Mouse (Mus musculus) liver, embryonic 11.5 days (tissue): ENCODE data around the gene Dcst1. TPM values are rescaled to one million over a fixed set of nuclear protein-coding genes. Genes with fewer than 3 reads are reported as not detected.

Experiments used
- ATAC-seq: fragments of 200-750 bp; cut with Nextera tagmentation; replicated peaks from 2 replicates; pipeline ENCODE4 v1.8.0; 2017; ENCODE audit warnings: moderate number of reproducible peaks, mild to moderate bottlenecking, moderate TSS enrichment, moderate library complexity; ENCODE audit not compliant: low FRiP score
- DNase-seq: peaks from one replicate; pipeline ENCODE4 v3.0.0-alpha.2; 2017; ENCODE audit warnings: low spot score
- H3K27ac ChIP-seq: fragments of 300-500 bp; sonication (generic); 2 replicates; pipeline ENCODE4 v1.5.1; 2014; ENCODE audit warnings: mild to moderate bottlenecking, low read depth, low read length, control low read depth
- H3K27me3 ChIP-seq: fragments of 300-500 bp; sonication (generic); replicated peaks from 2 replicates; pipeline ENCODE4 v1.6.1; 2014; ENCODE audit warnings: low read length, mixed read lengths; ENCODE audit not compliant: control insufficient read depth, insufficient read depth
- H3K36me3 ChIP-seq: fragments of 300-500 bp; sonication (generic); 2 replicates; pipeline ENCODE4 v1.6.1; 2014; ENCODE audit warnings: mild to moderate bottlenecking, low read length, moderate library complexity, mixed read lengths; ENCODE audit not compliant: control insufficient read depth, insufficient read depth
- H3K4me1 ChIP-seq: fragments of 300-500 bp; sonication (generic); replicated peaks from 2 replicates; pipeline ENCODE4 v1.6.1; 2014; ENCODE audit warnings: low read length, mixed read lengths; ENCODE audit not compliant: control insufficient read depth, insufficient read depth
- H3K4me2 ChIP-seq: fragments of 300-500 bp; sonication (generic); 2 replicates; pipeline ENCODE4 v1.6.1; 2014; ENCODE audit warnings: mild to moderate bottlenecking, control low read depth, moderate library complexity
- H3K4me3 ChIP-seq: fragments of 300-500 bp; sonication (generic); 2 replicates; pipeline ENCODE4 v1.5.1; 2014; ENCODE audit warnings: low read depth, low read length, control low read depth
- H3K9ac ChIP-seq: fragments of 300-500 bp; sonication (generic); 2 replicates; pipeline ENCODE4 v1.6.1; 2014; ENCODE audit warnings: low read depth, low read length, control low read depth
- H3K9me3 ChIP-seq: fragments of 300-500 bp; sonication (generic); 2 replicates; pipeline ENCODE4 v1.6.1; 2016; ENCODE audit warnings: low read length, inconsistent platforms, mixed read lengths; ENCODE audit not compliant: control insufficient read depth
- WGBS: fragments of 180-500 bp; shearing (Covaris S2); extraction: QIAGEN DNeasy Blood & Tissue Kit; methylation state at CpG from one replicate; pipeline ENCODE4 v1.1.7; 2014; 5-methylcytosine and 5-hydroxymethylcytosine counted together
- polyA plus RNA-seq: library from polyadenylated mRNA; unstranded; fragments of >200 nt; fragmentation: Nextera tagmentation; extraction: Ambion mirVana; gene quantifications from 2 replicates; pipeline ENCODE4 v1.2.1, GENCODE M21; 2014

Gene Dcst1
- polyA plus RNA-seq, 1 experiment from 2014 or later, result not detected

GRCm38 (mm10) chr3:89333053-89333452 lies 32.0 kb downstream of the Dcst1 start:
- H3K4me2 ChIP-seq, result no peak overlapping the region
- H3K27me3 ChIP-seq, result peaks cover 27% of the 10 kb centered on the region
- H3K36me3 ChIP-seq, result peaks cover 6% of the 10 kb centered on the region; the same call in 1 of the 2 replicates
- DNase-seq, result no peak
- 78% methylated on average over 11 of the region's 11 CpGs for WGBS
- H3K9me3 ChIP-seq, result no peaks in the 10 kb centered on the region
- no peak overlapping the region for H3K27ac ChIP-seq
- H3K4me3 ChIP-seq, result no peak overlapping the region
- ATAC-seq, result no peak
- peaks cover 11% of the 10 kb centered on the region for H3K4me1 ChIP-seq
- H3K9ac ChIP-seq, result no peak overlapping the region

DNA sequence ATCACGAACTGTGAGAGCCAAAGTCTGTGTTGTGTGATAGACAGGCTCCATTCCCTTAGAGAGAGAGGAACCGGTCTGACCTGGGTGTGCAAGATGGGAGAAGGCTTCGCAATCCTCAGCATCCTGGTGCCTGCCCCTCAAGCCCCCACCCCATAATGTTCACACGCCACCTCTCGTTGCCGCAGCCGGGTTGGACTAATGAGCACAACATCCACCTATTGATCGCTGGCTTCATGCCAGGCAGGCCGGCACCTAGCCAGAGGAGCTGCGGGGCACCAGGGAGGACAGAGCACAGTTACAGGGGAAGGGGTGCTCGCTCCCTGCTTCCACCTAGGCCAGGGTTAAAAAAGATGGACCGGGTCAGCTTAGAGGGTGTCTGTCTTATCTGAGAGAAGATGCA lies 32.6 kb downstream of the Dcst1 start:
- Histone ChIP-seq H3K27ac (no peak overlapping the region), H3K36me3 (peaks cover 6% of the 10 kb centered on the region; the same call in 1 of the 2 replicates), H3K4me3 (no peak overlapping the region), H3K9ac (no peak overlapping the region), H3K4me1 (peaks cover 10% of the 10 kb centered on the region), H3K9me3 (no peaks in the 10 kb centered on the region), H3K4me2 (no peak overlapping the region), H3K27me3 (peaks cover 32% of the 10 kb centered on the region)
- ATAC-seq, result no peak
- DNase-seq, result no peak
- 61% methylated on average over 12 of the region's 12 CpGs for WGBS

DNA sequence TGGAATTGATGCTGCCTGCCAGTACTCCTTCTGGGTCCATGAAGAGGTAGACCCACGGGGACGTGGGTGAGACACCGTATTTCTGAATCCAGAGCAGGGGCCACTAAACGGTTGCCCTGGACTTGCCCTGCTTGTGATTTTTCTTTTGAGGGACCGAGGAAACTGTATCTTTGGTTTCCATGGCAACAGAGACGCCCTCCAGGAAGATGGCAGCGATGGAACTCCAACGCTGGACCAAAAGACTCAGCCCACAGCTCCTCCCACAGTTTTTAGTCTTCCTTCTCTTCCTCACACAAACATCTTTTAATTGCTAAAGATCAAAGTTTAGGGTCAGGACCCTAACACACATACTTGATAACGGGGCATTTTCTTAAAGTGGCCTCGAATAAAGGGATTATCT lies 33.0 kb downstream of the Dcst1 start:
- Histone ChIP-seq H3K9ac (no peak overlapping the region), H3K4me1 (peaks cover 7% of the 10 kb centered on the region)
- no peak for DNase-seq

GRCm38 (mm10) chr3:89331561-89331960 lies 33.5 kb downstream of the Dcst1 start:
- peaks cover 3% of the 10 kb centered on the region for H3K4me1 ChIP-seq
- H3K9ac ChIP-seq, result no peak overlapping the region
- H3K9me3 ChIP-seq, result no peaks in the 10 kb centered on the region
- no peak overlapping the region for H3K27ac ChIP-seq
- H3K4me3 ChIP-seq, result no peak overlapping the region
- peaks cover 39% of the 10 kb centered on the region for H3K27me3 ChIP-seq
- DNase-seq, result no peak
- H3K36me3 ChIP-seq, result peaks cover 6% of the 10 kb centered on the region; the same call in 1 of the 2 replicates
- no peak overlapping the region for H3K4me2 ChIP-seq
- 63% methylated on average over 13 of the region's 13 CpGs for WGBS
- no peak for ATAC-seq

More for the DNA sequence above, 33.0 kb downstream of the Dcst1 start:
- Histone ChIP-seq H3K27me3 (peaks cover 37% of the 10 kb centered on the region), H3K9me3 (no peaks in the 10 kb centered on the region), H3K36me3 (peaks cover 6% of the 10 kb centered on the region; the same call in 1 of the 2 replicates), H3K4me2 (no peak overlapping the region), H3K4me3 (no peak overlapping the region), H3K27ac (no peak overlapping the region)
- ATAC-seq, result no peak
- 61% methylated on average over 10 of the region's 10 CpGs for WGBS

DNA sequence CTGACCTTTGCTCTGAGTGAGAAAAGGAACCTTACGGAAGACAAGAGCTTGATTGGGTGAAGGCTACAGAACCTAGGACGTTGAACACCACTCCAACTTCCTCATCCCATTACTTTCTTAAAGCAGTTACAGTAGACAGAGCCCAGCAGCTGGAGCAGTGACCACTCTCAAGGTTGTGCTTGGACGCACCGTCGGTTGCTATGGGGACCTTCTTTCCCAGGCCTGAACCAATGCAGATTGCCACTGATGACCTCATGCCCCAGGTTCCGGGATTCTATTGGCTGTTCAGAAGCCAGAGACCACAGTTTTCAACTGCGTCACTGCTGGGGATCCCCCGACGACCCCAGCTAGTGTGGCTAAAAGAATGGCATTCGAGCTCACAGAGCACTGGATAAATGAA lies 34.1 kb downstream of the Dcst1 start:
- H3K27ac ChIP-seq, result no peak overlapping the region
- no peaks in the 10 kb centered on the region for H3K9me3 ChIP-seq
- peaks cover 6% of the 10 kb centered on the region; the same call in 1 of the 2 replicates for H3K36me3 ChIP-seq
- H3K9ac ChIP-seq, result no peak overlapping the region
- H3K4me1 ChIP-seq, result no peaks in the 10 kb centered on the region
- ATAC-seq, result no peak
- H3K4me2 ChIP-seq, result no peak overlapping the region
- peaks cover 39% of the 10 kb centered on the region for H3K27me3 ChIP-seq
- 22% methylated on average over 10 of the region's 10 CpGs for WGBS
- H3K4me3 ChIP-seq, result no peak overlapping the region
- no peak for DNase-seq

- H3K27me3 ChIP-seq, result peaks cover 39% of the 10 kb centered on the region
Measured at GRCm38 (mm10) chr3:89330346-89330745, 34.7 kb downstream of the Dcst1 start.

DNA sequence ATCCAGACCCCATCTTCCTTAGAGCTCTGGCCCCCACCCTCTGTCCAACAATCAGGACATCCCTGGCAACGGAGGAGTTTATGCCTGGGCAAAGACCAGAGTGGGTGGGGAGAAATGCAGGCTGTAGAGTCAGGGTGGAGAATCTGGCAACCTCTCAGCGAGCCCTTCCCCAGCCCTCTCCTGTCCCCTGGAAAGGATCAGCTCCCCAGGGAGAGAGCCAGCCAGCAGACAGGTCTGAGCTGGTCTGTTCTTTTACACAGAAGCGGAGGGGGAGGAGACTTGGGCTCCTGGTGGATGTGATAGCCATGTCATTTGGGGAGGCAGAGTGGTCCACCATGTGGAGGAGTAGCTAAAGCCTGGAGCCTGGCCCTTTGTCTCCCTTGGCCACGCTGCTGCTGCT lies 36.4 kb downstream of the Dcst1 start:
- Histone ChIP-seq H3K36me3 (peaks cover 2% of the 10 kb centered on the region; the same call in 1 of the 2 replicates), H3K27me3 (peaks cover 38% of the 10 kb centered on the region), H3K4me2 (no peak overlapping the region), H3K4me1 (no peaks in the 10 kb centered on the region), H3K9ac (no peak overlapping the region), H3K9me3 (no peaks in the 10 kb centered on the region), H3K4me3 (no peak overlapping the region), H3K27ac (no peak overlapping the region)
- ATAC-seq, result no peak
- 23% methylated on average over 4 of the region's 4 CpGs for WGBS
- DNase-seq, result no peak

More at GRCm38 (mm10) chr3:89330346-89330745, 34.7 kb downstream of the Dcst1 start:
- no peaks in the 10 kb centered on the region for H3K4me1 ChIP-seq
- H3K27ac ChIP-seq, result no peak overlapping the region
- H3K4me3 ChIP-seq, result no peak overlapping the region
- DNase-seq (no peak), ATAC-seq (no peak)
- peaks cover 6% of the 10 kb centered on the region; the same call in 1 of the 2 replicates for H3K36me3 ChIP-seq
- no peak overlapping the region for H3K9ac ChIP-seq
- H3K9me3 ChIP-seq, result no peaks in the 10 kb centered on the region
- no peak overlapping the region for H3K4me2 ChIP-seq
- WGBS, result 53% methylated on average over 3 of the region's 3 CpGs

DNA sequence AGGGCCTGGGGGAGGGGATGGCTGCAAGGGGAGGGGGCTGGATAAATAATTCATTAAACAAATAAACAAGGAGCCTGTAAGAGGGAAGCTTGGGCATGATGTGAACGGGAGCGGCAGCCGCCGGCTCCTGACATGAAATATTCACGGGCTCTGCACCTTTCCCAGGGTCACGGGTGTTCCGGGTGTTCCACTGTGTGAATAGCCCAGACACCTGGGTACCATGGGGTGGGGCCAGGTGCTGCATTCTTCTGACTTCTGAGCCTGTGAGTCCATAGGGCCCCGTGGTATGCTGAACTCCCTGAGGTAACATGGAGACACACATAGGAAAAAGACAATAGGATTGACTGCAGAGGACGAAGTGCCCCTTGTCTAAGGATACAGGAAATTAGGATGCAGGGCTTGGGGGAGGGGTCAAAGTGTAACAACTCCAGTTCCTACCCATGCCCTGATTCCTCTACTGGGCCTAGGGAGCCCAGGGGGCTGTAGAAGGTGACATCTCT lies 37.6 kb downstream of the Dcst1 start:
- H3K4me3 ChIP-seq, result no peak overlapping the region
- H3K9ac ChIP-seq, result peak overlapping the region; percentile 32; the same call in 1 of the 2 replicates
- peaks cover 47% of the 10 kb centered on the region for H3K27me3 ChIP-seq
- DNase-seq (no peak), ATAC-seq (no peak)
- H3K9me3 ChIP-seq, result no peaks in the 10 kb centered on the region
- 53% methylated on average over 9 of the region's 9 CpGs for WGBS
- H3K27ac ChIP-seq, result no peak overlapping the region
- H3K36me3 ChIP-seq, result no peaks in the 10 kb centered on the region
- peaks cover 5% of the 10 kb centered on the region; the same call in 1 of the 2 replicates for H3K4me1 ChIP-seq
- no peak overlapping the region for H3K4me2 ChIP-seq

GRCm38 (mm10) chr3:89325882-89326281 lies 39.2 kb downstream of the Dcst1 start:
- peaks cover 18% of the 10 kb centered on the region for H3K4me1 ChIP-seq
- ATAC-seq (no peak; the same call in 1 of the 2 replicates), DNase-seq (no peak)
- H3K4me3 ChIP-seq, result no peak overlapping the region
- no peak overlapping the region for H3K27ac ChIP-seq
- H3K9ac ChIP-seq, result no peak overlapping the region
- WGBS, result 74% methylated on average over 8 of the region's 8 CpGs
- H3K4me2 ChIP-seq, result no peak overlapping the region
- H3K27me3 ChIP-seq, result peaks cover 58% of the 10 kb centered on the region
- H3K9me3 ChIP-seq, result no peaks in the 10 kb centered on the region
- no peaks in the 10 kb centered on the region for H3K36me3 ChIP-seq
